Mouse (Mus musculus) heart, embryonic 15.5 days (tissue): ENCODE data around the gene Commd7. TPM values are rescaled to one million over a fixed set of nuclear protein-coding genes. Genes with fewer than 3 reads are reported as not detected.

ENCODE experiments used
- ATAC-seq: fragments of 200-750 bp; cut with Nextera tagmentation; replicated peaks from 2 replicates; pipeline ENCODE4 v1.8.0; 2017; ENCODE audit warnings: low read depth, moderate TSS enrichment; ENCODE audit not compliant: insufficient number of reproducible peaks, insufficient read depth, low FRiP score
- H3K27ac ChIP-seq: fragments of 300-500 bp; sonication (generic); 2 replicates; pipeline ENCODE4 v1.5.1; 2015; ENCODE audit warnings: mild to moderate bottlenecking, inconsistent platforms
- H3K27me3 ChIP-seq: fragments of 300-500 bp; sonication (generic); 2 replicates; pipeline ENCODE4 v1.6.1; 2015; ENCODE audit warnings: inconsistent platforms
- H3K36me3 ChIP-seq: fragments of 300-500 bp; sonication (generic); 2 replicates; pipeline ENCODE4 v1.6.1; 2015; ENCODE audit warnings: mild to moderate bottlenecking, inconsistent platforms
- H3K4me1 ChIP-seq: fragments of 300-500 bp; sonication (generic); replicated peaks from 2 replicates; pipeline ENCODE4 v1.6.1; 2015; ENCODE audit warnings: inconsistent platforms
- H3K4me2 ChIP-seq: fragments of 300-500 bp; sonication (generic); 2 replicates; pipeline ENCODE4 v1.6.1; 2015; ENCODE audit warnings: inconsistent platforms, mild to moderate bottlenecking, moderate library complexity
- H3K4me3 ChIP-seq: fragments of 300-500 bp; sonication (generic); 2 replicates; pipeline ENCODE4 v1.5.1; 2015; ENCODE audit warnings: mild to moderate bottlenecking, inconsistent platforms
- H3K9ac ChIP-seq: fragments of 300-500 bp; sonication (generic); 2 replicates; pipeline ENCODE4 v1.6.1; 2015; ENCODE audit warnings: mild to moderate bottlenecking, inconsistent platforms
- H3K9me3 ChIP-seq: fragments of 300-500 bp; sonication (generic); replicated peaks from 2 replicates; pipeline ENCODE4 v1.6.1; 2016; ENCODE audit warnings: inconsistent platforms
- WGBS: fragments of 180-500 bp; shearing (Covaris S2); methylation state at CpG from one replicate; pipeline ENCODE4 v1.1.7; 2015; ENCODE audit warnings: mixed read lengths; 5-methylcytosine and 5-hydroxymethylcytosine counted together
- polyA plus RNA-seq: library from polyadenylated mRNA; unstranded; fragments of >200 nt; fragmentation: Nextera tagmentation; extraction: Ambion mirVana; gene quantifications from 2 replicates; pipeline ENCODE4 v1.2.1, GENCODE M21; 2015

Commd7 gene
- polyA plus RNA-seq, 1 experiment from 2014 or later: 52.4 TPM

DNA sequence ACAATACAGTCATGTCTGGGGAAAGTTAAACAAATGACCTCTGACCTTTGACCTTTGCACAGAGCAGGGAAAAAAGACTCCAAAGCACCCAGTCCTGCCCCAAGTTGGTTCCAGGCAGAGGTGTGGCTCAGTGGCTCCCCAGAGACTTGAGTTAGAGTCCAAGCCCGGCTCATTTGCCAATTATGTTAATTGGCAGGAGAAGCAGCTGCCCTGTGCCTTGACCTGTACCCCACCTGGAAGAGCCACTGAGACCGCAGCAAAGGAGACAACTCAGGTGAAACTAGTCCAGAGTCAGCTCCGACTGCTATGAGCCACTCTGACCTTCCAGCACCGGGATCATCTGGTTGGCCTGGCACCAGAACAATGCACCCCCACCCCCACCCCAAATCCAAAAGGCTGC lies 48.2 kb downstream of the Commd7 start:
- Histone ChIP-seq H3K27ac (no peak overlapping the region), H3K4me3 (no peak overlapping the region), H3K9me3 (no peaks in the 10 kb centered on the region), H3K9ac (no peak overlapping the region), H3K27me3 (no peaks in the 10 kb centered on the region), H3K4me2 (no peak overlapping the region), H3K36me3 (no peaks in the 10 kb centered on the region), H3K4me1 (peaks cover 12% of the 10 kb centered on the region)
- 89% methylated on average over 4 of the region's 4 CpGs for WGBS
- no peak for ATAC-seq

DNA sequence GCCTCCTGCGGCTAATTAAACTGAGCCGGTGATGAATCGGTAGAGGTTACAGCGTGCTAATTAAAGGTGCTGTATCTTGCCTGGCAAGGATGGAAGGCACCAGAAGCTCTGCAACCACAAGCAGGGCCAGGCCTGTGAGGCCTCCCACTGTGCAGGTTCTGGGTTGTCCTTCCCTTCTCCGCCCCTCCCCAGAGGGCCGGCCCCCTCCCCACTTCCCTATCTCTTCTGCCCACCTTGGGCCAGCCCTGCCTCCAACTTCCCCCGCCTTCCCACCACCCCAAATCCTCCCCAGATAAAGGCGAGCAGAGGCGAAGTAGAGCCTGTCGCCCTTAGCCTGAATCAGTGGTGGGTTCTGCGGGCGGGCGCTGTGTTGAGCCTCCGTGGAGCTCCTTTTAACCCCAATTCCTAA lies 48.9 kb downstream of the Commd7 start:
- Histone ChIP-seq H3K9ac (no peak overlapping the region), H3K4me3 (no peak overlapping the region), H3K9me3 (no peaks in the 10 kb centered on the region), H3K36me3 (no peaks in the 10 kb centered on the region), H3K27me3 (no peaks in the 10 kb centered on the region), H3K4me2 (no peak overlapping the region), H3K27ac (no peak overlapping the region), H3K4me1 (peaks cover 12% of the 10 kb centered on the region)
- no peak for ATAC-seq
- WGBS: 55% methylated on average over 14 of the region's 14 CpGs

DNA sequence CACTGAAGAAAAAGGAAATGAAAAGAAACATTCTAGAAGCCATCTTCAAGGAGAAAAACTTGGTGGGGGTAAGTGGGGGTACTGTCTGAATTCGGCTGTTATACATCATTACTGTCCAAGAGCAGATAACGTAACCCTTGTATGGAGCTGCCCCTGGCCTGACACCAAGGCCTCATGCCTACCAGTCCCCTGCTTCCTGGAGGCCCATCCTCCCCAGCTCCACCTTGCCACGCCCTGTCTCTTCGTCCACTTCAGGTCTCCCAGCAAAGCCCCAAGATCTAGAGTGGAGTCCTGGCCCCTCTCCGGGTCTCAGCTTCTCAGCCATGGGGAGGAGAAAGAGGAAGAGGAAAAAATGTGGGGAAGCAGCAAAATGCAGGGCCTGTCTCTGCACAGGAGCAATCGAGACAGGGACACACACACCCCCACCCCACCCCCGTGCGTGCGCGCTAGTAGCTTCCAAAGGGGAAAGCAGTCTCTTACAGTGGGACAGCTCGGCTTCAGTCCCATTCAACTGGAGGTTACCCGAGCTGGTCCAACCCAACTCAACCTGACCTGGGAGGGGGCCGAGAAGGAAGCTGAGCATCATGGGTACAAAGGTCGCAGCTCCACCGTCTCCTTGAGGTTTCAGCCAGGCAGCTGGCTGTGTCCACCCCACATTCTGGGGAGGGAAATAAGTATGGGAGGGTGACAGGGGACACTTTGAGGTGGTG lies 49.5 kb downstream of the Commd7 start:
- H3K4me3 ChIP-seq: no peak overlapping the region
- H3K36me3 ChIP-seq: no peaks in the 10 kb centered on the region
- H3K27ac ChIP-seq: no peak overlapping the region
- no peak for ATAC-seq
- H3K27me3 ChIP-seq: no peaks in the 10 kb centered on the region
- WGBS: 59% methylated on average over 15 of the region's 15 CpGs
- H3K4me2 ChIP-seq: no peak overlapping the region
- H3K9ac ChIP-seq: no peak overlapping the region
- peaks cover 15% of the 10 kb centered on the region for H3K4me1 ChIP-seq
- H3K9me3 ChIP-seq: no peaks in the 10 kb centered on the region

DNA sequence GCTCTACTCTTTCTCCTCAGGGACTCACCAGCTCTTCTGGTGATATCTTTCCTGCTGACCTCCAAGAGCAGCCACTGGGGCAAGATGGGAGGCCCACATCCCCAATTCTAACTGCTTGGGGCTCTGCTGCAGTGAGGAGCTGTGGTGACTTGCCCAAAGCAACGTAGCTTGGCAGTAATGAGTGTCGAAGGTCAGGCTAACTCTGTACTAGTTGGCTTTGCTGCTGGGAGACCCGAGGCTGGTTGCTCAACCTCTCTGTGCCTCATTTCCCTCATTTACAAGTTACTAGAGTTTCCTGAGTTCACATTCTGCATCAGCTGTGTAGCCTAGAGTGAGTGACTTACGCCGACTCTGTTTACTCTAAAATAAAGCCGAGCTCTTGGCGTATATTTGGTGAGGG lies 51.2 kb downstream of the Commd7 start:
- WGBS: 86% methylated on average over 7 of the region's 7 CpGs
- Histone ChIP-seq H3K4me3 (no peak overlapping the region), H3K9me3 (no peaks in the 10 kb centered on the region), H3K9ac (no peak overlapping the region), H3K4me1 (peaks cover 22% of the 10 kb centered on the region), H3K27ac (no peak overlapping the region), H3K4me2 (no peak overlapping the region), H3K36me3 (no peaks in the 10 kb centered on the region), H3K27me3 (no peaks in the 10 kb centered on the region)
- no peak for ATAC-seq

DNA sequence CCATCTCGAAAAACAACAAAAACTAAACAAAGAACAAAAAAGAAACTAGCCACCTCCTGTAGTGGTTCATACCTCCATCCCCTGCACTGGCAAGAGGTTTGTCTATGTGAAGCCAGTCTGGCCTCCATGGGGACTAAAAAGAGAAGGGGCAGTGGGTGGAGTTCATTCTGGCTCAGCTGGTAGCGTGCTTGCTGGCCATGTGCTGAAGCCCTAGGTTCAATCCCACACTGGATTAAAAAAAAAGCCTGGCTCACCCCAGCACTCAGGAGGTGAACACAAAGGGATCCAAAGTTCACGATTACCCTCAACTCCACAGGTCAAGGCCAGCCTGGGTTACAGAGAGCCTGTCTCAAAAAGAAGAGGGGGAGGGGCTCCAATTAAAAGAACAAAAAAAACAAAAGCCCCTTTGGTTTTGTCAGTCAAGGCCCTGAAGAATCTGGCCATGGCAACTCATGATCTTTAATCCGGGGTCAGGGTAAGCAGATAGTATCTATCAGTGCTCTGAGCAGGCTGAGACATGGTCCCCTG lies 52.1 kb downstream of the Commd7 start:
- Histone ChIP-seq H3K27me3 (no peaks in the 10 kb centered on the region), H3K4me3 (no peak overlapping the region), H3K4me2 (no peak overlapping the region), H3K9ac (no peak overlapping the region), H3K4me1 (peaks cover 22% of the 10 kb centered on the region), H3K36me3 (no peaks in the 10 kb centered on the region), H3K27ac (no peak overlapping the region), H3K9me3 (no peaks in the 10 kb centered on the region)
- no peak for ATAC-seq
- 72% methylated on average over 4 of the region's 4 CpGs for WGBS

DNA sequence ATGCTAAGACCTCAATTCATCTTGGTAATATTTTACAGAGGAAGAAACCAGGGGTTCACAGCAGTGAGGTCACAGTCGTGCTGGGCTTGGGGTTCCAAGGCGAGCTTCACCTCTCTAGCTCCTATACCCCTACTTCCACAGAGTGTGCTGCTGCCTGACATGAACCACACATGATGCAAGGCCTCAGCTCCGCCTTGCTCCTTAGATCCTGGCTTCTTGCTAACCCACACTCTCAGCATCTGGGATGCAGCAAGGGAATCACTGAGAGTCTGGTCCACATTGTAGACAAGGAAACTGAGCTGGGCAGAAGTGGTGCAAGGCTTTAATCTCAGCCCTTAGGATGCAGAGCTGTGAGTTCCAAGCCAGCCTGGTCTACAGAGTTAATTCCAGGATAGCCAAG lies 52.5 kb downstream of the Commd7 start:
- H3K36me3 ChIP-seq: no peaks in the 10 kb centered on the region

DNA sequence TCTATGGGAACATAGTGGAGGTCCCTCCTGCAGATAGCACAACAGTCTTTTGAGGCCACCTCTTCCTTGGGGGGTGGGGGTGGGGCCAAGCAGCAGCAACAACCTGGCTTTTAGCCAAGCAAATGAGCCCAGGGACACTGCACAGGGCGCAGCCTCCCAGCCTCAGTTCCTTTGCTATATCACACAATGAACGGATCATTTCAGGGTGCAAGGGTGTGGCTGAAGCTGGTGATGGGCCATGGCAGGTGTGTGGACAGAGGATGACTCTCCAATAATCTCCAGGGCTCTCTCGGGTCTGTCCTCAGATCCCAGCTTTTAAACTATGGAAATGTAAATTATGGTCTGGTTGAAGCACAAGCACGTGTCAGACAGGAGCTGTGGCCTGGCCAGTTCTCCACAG lies 55.5 kb downstream of the Commd7 start:
- Histone ChIP-seq H3K4me2 (no peak overlapping the region), H3K27me3 (no peaks in the 10 kb centered on the region), H3K4me1 (peaks cover 18% of the 10 kb centered on the region), H3K36me3 (no peaks in the 10 kb centered on the region), H3K4me3 (no peak overlapping the region), H3K9ac (no peak overlapping the region), H3K27ac (no peak overlapping the region), H3K9me3 (no peaks in the 10 kb centered on the region)
- no peak for ATAC-seq
- 52% methylated on average over 4 of the region's 4 CpGs for WGBS

More for the DNA sequence above, 52.5 kb downstream of the Commd7 start:
- no peaks in the 10 kb centered on the region for H3K27me3 ChIP-seq
- WGBS: 90% methylated on average over 3 of the region's 3 CpGs
- no peak overlapping the region for H3K27ac ChIP-seq
- peaks cover 23% of the 10 kb centered on the region for H3K4me1 ChIP-seq
- no peak overlapping the region for H3K9ac ChIP-seq
- ATAC-seq: no peak
- no peak overlapping the region for H3K4me2 ChIP-seq
- H3K4me3 ChIP-seq: no peak overlapping the region
- no peaks in the 10 kb centered on the region for H3K9me3 ChIP-seq

DNA sequence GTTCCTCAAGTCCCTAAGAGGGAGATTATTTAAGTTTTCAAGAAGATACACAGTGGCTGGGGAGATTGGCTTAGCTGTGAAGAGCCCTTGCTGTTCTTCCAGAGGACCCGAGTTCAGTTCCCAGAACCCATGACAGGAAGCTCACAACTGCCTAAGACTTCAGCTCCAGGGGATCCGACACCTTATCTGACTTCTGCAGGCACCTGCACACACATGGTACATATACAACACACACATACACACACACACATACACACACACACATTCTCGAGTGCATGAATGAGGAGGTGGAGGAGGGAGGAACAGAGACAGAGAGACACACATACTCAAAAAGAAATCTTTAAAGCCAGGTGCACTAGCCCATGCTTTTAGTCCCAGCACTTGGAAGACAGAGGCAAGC lies 56.4 kb downstream of the Commd7 start:
- Histone ChIP-seq H3K4me3 (no peak overlapping the region), H3K9me3 (no peaks in the 10 kb centered on the region), H3K9ac (no peak overlapping the region), H3K27ac (no peak overlapping the region), H3K27me3 (no peaks in the 10 kb centered on the region), H3K4me2 (no peak overlapping the region), H3K36me3 (no peaks in the 10 kb centered on the region), H3K4me1 (peaks cover 18% of the 10 kb centered on the region)
- no peak for ATAC-seq
- 67% methylated on average over 3 of the region's 3 CpGs for WGBS

DNA sequence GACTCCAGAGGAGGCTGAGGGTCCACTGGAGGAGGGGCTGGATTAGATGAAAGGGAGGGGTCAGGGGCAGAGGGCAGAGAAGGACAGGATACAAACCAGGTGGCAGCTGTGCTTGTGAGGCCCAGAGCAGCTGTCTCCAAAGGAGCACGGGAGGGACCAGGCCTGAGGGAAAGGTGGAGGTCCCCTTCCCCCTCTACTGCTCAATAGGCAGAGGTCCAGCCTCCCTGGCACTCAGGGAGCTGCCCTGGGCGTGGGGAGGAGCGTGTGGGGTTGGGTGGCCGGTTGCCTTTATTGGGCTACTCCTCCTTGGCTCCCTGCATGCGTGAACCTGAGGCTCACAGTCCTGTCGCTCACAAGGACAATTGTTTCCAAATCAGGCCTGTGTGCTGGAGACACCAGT lies 57.0 kb downstream of the Commd7 start:
- H3K9ac ChIP-seq: no peak overlapping the region
- ATAC-seq: no peak
- H3K4me2 ChIP-seq: no peak overlapping the region
- H3K4me1 ChIP-seq: peaks cover 16% of the 10 kb centered on the region
- H3K4me3 ChIP-seq: no peak overlapping the region
- H3K27ac ChIP-seq: no peak overlapping the region; the same call in 1 of the 2 replicates
- no peaks in the 10 kb centered on the region for H3K36me3 ChIP-seq
- H3K9me3 ChIP-seq: no peaks in the 10 kb centered on the region
- 55% methylated on average over 6 of the region's 6 CpGs for WGBS
- no peaks in the 10 kb centered on the region for H3K27me3 ChIP-seq

DNA sequence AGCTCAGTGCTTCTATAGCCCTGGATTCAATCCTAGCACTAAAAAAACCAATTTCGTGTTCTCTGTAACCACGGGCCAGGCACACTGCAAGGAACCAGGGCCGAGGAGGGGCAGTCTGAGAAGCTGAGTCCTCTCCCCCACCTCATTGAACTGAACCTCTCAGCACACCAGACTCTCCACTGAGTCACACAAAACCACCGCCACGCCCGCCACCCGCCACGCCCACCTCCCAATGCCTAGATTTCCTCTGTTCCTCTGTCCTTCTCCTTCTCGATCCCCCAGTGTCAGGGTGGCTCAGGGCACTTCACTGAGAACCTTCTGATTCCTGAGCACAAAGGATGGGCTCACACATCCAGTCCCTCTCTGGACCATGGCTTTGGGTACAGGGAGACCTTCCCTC lies 59.5 kb downstream of the Commd7 start:
- H3K36me3 ChIP-seq: no peaks in the 10 kb centered on the region
- no peak overlapping the region for H3K4me2 ChIP-seq
- 86% methylated on average over 8 of the region's 9 CpGs for WGBS
- H3K27ac ChIP-seq: no peak overlapping the region
- H3K4me3 ChIP-seq: no peak overlapping the region
- no peaks in the 10 kb centered on the region for H3K27me3 ChIP-seq
- no peak overlapping the region for H3K9ac ChIP-seq
- ATAC-seq: no peak
- H3K9me3 ChIP-seq: no peaks in the 10 kb centered on the region
- H3K4me1 ChIP-seq: peaks cover 17% of the 10 kb centered on the region

DNA sequence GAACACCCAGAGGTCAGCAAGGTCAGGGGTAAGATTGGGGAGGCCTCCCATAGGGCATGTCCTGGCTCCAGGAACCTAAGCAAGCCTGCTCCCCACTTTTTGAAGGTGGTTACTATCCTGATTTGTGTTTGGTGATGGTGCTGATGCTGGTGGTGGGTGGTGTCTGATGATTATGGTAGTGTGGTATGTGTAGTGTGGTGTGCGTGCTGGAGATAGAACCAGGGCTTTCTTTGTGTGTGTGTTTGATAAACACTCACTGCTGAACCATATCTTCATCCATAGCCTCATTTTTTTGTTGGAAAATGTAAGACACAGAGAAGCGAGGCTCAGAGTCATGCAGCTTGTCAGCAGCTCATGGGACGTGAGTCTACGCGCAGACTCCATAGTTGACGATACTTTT lies 64.0 kb downstream of the Commd7 start:
- ATAC-seq: no peak
- no peak overlapping the region for H3K4me2 ChIP-seq
- WGBS: 88% methylated on average over 6 of the region's 6 CpGs
- no peak overlapping the region for H3K9ac ChIP-seq
- H3K27me3 ChIP-seq: no peaks in the 10 kb centered on the region
- no peak overlapping the region for H3K27ac ChIP-seq
- H3K4me1 ChIP-seq: peaks cover 5% of the 10 kb centered on the region; the same call in 1 of the 2 replicates
- no peaks in the 10 kb centered on the region for H3K9me3 ChIP-seq
- no peaks in the 10 kb centered on the region for H3K36me3 ChIP-seq
- H3K4me3 ChIP-seq: no peak overlapping the region

DNA sequence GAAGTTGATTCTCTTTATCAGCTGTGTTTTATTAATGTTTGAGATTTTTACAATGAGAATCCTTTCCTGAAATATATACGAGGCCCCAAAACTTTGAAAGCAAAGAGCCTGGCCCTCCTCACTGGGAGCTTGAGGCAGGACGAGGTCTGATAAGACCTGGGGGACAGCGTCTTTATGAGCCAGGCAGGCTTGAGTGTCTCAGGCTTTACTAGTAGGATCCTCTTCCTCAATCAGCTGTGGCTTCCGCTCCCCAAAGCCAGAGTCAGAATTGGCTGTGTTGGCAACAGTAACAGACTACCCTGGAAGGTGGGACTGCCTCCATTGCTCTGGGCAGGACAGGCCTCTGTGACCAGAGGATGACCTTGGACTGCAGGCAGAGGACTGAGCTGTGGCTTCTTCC lies 64.6 kb downstream of the Commd7 start:
- 43% methylated on average over 4 of the region's 4 CpGs for WGBS
- Histone ChIP-seq H3K27me3 (no peaks in the 10 kb centered on the region), H3K9ac (no peak overlapping the region), H3K27ac (no peak overlapping the region), H3K36me3 (no peaks in the 10 kb centered on the region), H3K4me1 (peaks cover 7% of the 10 kb centered on the region; the same call in 1 of the 2 replicates), H3K4me2 (no peak overlapping the region), H3K9me3 (no peaks in the 10 kb centered on the region), H3K4me3 (no peak overlapping the region)
- no peak for ATAC-seq
